Mouse (Mus musculus) bone marrow, adult 2 months (tissue): Measurements from ENCODE around the gene Pir. TPM values are rescaled to one million over a fixed set of nuclear protein-coding genes. Genes with fewer than 3 reads are reported as not detected.

Experiments
- H3K27ac ChIP-seq: fragments of 200-500 bp; 2 replicates; pipeline ENCODE4 v1.5.1; 2012; ENCODE audit warnings: low read depth, mild to moderate bottlenecking, control low read depth, inconsistent platforms, low read length; ENCODE audit not compliant: control insufficient read depth, poor library complexity, insufficient read depth
- H3K4me1 ChIP-seq: fragments of 200-500 bp; 2 replicates; pipeline ENCODE4 v1.6.1; 2011; ENCODE audit warnings: low read length; ENCODE audit not compliant: control insufficient read depth, insufficient read depth
- H3K4me3 ChIP-seq: fragments of 200-500 bp; replicated peaks from 2 replicates; pipeline ENCODE3; 2011; ENCODE audit warnings: mild to moderate bottlenecking, low read depth, low read length, control low read depth; ENCODE audit not compliant: control insufficient read depth
- CTCF ChIP-seq: fragments of 200-500 bp; IDR thresholded peaks from 2 replicates; pipeline ENCODE4 v1.5.1; 2011; ENCODE audit warnings: low read length, control low read depth; ENCODE audit not compliant: control insufficient read depth, insufficient read depth
- POLR2A ChIP-seq: fragments of 200-500 bp; IDR thresholded peaks from 2 replicates; pipeline ENCODE4 v1.6.1; 2011; ENCODE audit warnings: low read depth, mild to moderate bottlenecking, control low read depth, low read length, borderline replicate concordance; ENCODE audit not compliant: control insufficient read depth
- WGBS: fragments of 180-500 bp; shearing (Covaris S2); methylation state at CpG from one replicate; pipeline ENCODE4 v1.1.7; 2018; 5-methylcytosine and 5-hydroxymethylcytosine counted together
- polyA plus RNA-seq: library from polyadenylated mRNA; stranded (reverse); fragments of >200 nt; gene quantifications from 2 replicates; pipeline ENCODE4 v1.2.4, GENCODE M21; 2011; ENCODE audit warnings: low replicate concordance; ENCODE audit not compliant: missing spikeins, insufficient read depth, insufficient read length

The Pir gene
- polyA plus RNA-seq, 1 experiment = 3.0 TPM

GRCm38 (mm10) chrX:164345359-164345938, 76.3 kb downstream of the Pir start:
- WGBS = 91% methylated on average over 4 of the region's 4 CpGs
- TF ChIP-seq CTCF = no peak
- no peak for TF ChIP-seq POLR2A
- Histone ChIP-seq H3K4me3 (no peak overlapping the region), H3K27ac (no peak overlapping the region), H3K4me1 (no peaks in the 10 kb centered on the region)

DNA sequence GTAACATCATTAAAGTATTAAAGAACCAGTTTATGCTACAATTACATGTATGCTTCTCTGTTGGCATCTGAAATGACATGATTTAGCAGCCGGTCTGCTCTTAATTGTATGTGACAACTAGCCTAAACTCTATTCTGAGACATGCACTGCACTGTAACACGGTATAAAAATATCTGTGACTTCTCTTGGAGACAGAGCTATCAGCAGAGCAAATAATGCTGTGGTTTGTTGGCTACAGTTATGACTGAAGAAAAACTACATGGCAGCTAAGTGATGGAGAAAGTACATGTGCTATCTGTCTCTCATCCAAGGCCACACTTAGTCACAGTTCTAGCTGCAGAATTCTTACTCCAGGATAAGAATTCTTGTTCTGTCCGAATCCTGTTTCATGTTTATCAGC, 79.8 kb downstream of the Pir start:
- no peaks in the 10 kb centered on the region for H3K4me1 ChIP-seq
- TF ChIP-seq POLR2A (no peak), CTCF (no peak)
- H3K27ac ChIP-seq = no peak overlapping the region
- WGBS = 74% methylated on average over 3 of the region's 3 CpGs
- no peak overlapping the region for H3K4me3 ChIP-seq

GRCm38 (mm10) chrX:164365153-164365865, 96.1 kb downstream of the Pir start:
- 86% methylated on average over 4 of the region's 4 CpGs for WGBS
- no peak overlapping the region for H3K27ac ChIP-seq
- no peak overlapping the region for H3K4me3 ChIP-seq
- H3K4me1 ChIP-seq = no peaks in the 10 kb centered on the region
- no peak for TF ChIP-seq POLR2A
- TF ChIP-seq CTCF = no peak

- TF ChIP-seq CTCF (no peak), POLR2A (no peak)
- no peak overlapping the region for H3K4me3 ChIP-seq
- no peaks in the 10 kb centered on the region for H3K4me1 ChIP-seq
- WGBS = 70% methylated on average over 3 of the region's 3 CpGs
- H3K27ac ChIP-seq = no peak overlapping the region
Observed at GRCm38 (mm10) chrX:164370576-164370975, 101.4 kb downstream of the Pir start.

DNA sequence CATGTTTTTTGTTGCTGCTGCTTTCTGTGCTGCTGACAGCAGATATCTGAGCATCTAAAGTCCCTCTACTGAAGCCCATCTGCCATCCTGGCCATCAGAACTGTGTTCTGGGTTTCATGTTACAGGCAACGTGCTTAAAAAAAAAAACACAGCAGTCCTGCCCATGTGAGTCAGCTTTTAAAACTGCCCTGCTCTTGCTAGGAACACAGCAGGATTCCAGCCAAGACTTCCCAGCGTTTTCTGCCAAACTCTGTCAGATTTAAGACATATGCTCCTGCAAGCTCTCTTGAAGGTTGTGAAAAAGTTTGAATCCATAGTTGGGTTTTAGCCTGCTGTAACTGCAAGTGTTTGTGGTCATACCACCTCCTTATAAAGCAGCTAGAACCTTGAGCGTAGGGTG, 103.9 kb downstream of the Pir start, which contains the start of gene Vegfd:
TSS of gene Vegfd (plus strand) at position 298 of the 400 bp plus-strand sequence.
- 42% methylated on average over 3 of the region's 3 CpGs for WGBS

GRCm38 (mm10) chrX:164374586-164374985, 105.4 kb downstream of the Pir start:
- WGBS = 37% methylated on average over 5 of the region's 5 CpGs
- Histone ChIP-seq H3K4me1 (no peaks in the 10 kb centered on the region), H3K4me3 (no peak overlapping the region), H3K27ac (no peak overlapping the region)
- TF ChIP-seq POLR2A = no peak
- TF ChIP-seq CTCF = no peak

More for the DNA sequence above, 103.9 kb downstream of the Pir start, which contains the start of gene Vegfd:
- H3K27ac ChIP-seq = no peak within 1 kb of the TSS
- TF ChIP-seq CTCF = no peak
- TF ChIP-seq POLR2A = no peak
- no peak within 1 kb of the TSS for H3K4me3 ChIP-seq
- H3K4me1 ChIP-seq = no peaks in the 10 kb centered on the region

- 74% methylated on average over 4 of the region's 4 CpGs for WGBS
- Histone ChIP-seq H3K4me3 (no peak overlapping the region), H3K27ac (no peak overlapping the region), H3K4me1 (no peaks in the 10 kb centered on the region)
- no peak for TF ChIP-seq CTCF
- TF ChIP-seq POLR2A = no peak
Observed at GRCm38 (mm10) chrX:164379721-164380120, 110.5 kb downstream of the Pir start.

GRCm38 (mm10) chrX:164381618-164382408, 112.6 kb downstream of the Pir start:
- no peaks in the 10 kb centered on the region for H3K4me1 ChIP-seq
- H3K27ac ChIP-seq = no peak overlapping the region
- peak overlapping the region; percentile 24 for H3K4me3 ChIP-seq
- TF ChIP-seq CTCF (no peak), POLR2A (no peak)
- 16% methylated on average over 31 of the region's 33 CpGs for WGBS
